Mouse (Mus musculus): ENCODE measurements around the gene Zbtb18. TPM values are rescaled to one million over a fixed set of nuclear protein-coding genes. Genes with fewer than 3 reads are reported as not detected.

The Zbtb18 gene
- polyA plus RNA-seq, 1 experiment from 2014 or later: 1.6 TPM

- no peak overlapping the region for H3K4me2 ChIP-seq
- H3K4me3 ChIP-seq: no peak overlapping the region
- H3K4me1 ChIP-seq (replicated peaks): peaks cover 5% of the 10 kb centered on the region; the same call in 1 of the 2 replicates
- 68% methylated on average over 7 of the region's 7 CpGs for WGBS
- no peaks in the 10 kb centered on the region for H3K36me3 ChIP-seq
- no peak overlapping the region for H3K9ac ChIP-seq
- no peaks in the 10 kb centered on the region for H3K9me3 ChIP-seq (replicated peaks)
- no peak overlapping the region for H3K27ac ChIP-seq (ENCODE audit: poor library complexity, severe bottlenecking)
- ATAC-seq (ENCODE audit: insufficient number of reproducible peaks, low FRiP score): no peak
- H3K27me3 ChIP-seq (replicated peaks): no peaks in the 10 kb centered on the region
Measured at GRCm38 (mm10) chr1:177484280-177484679, 42.1 kb downstream of the Zbtb18 start.

- H3K27ac ChIP-seq (ENCODE audit: poor library complexity, severe bottlenecking): no peak overlapping the region
- H3K4me1 ChIP-seq (replicated peaks): 0 out of 2 replicates have a peak, but pooled peaks cover 1% of the 10 kb centered on the region
- H3K9ac ChIP-seq: no peak overlapping the region
- no peaks in the 10 kb centered on the region for H3K27me3 ChIP-seq (replicated peaks)
- no peaks in the 10 kb centered on the region for H3K36me3 ChIP-seq
- 57% methylated on average over 7 of the region's 7 CpGs for WGBS
- no peak overlapping the region for H3K4me2 ChIP-seq
- H3K4me3 ChIP-seq: no peak overlapping the region
- no peaks in the 10 kb centered on the region for H3K9me3 ChIP-seq (replicated peaks)
- ATAC-seq (ENCODE audit: insufficient number of reproducible peaks, low FRiP score): no peak
Measured at GRCm38 (mm10) chr1:177484680-177485079, 42.5 kb downstream of the Zbtb18 start.

- no peaks in the 10 kb centered on the region for H3K36me3 ChIP-seq
- 0 out of 2 replicates have a peak, but pooled peaks cover 3% of the 10 kb centered on the region for H3K4me1 ChIP-seq (replicated peaks)
- no peak for ATAC-seq (ENCODE audit: insufficient number of reproducible peaks, low FRiP score)
- no peaks in the 10 kb centered on the region for H3K27me3 ChIP-seq (replicated peaks)
- H3K9ac ChIP-seq: no peak overlapping the region
- no peak overlapping the region for H3K4me2 ChIP-seq
- H3K27ac ChIP-seq (ENCODE audit: poor library complexity, severe bottlenecking): no peak overlapping the region
- H3K9me3 ChIP-seq (replicated peaks): no peaks in the 10 kb centered on the region
- 55% methylated on average over 7 of the region's 7 CpGs for WGBS
- H3K4me3 ChIP-seq: no peak overlapping the region
Measured at GRCm38 (mm10) chr1:177489844-177490243, 47.7 kb downstream of the Zbtb18 start.

- H3K27ac ChIP-seq (ENCODE audit: poor library complexity, severe bottlenecking): no peak overlapping the region
- no peak overlapping the region for H3K9ac ChIP-seq
- no peak overlapping the region for H3K4me3 ChIP-seq
- no peak overlapping the region for H3K4me2 ChIP-seq
- no peaks in the 10 kb centered on the region for H3K9me3 ChIP-seq (replicated peaks)
- WGBS: 59% methylated on average over 4 of the region's 4 CpGs
- no peaks in the 10 kb centered on the region for H3K27me3 ChIP-seq (replicated peaks)
- H3K36me3 ChIP-seq: no peaks in the 10 kb centered on the region
- H3K4me1 ChIP-seq (replicated peaks): 0 out of 2 replicates have a peak, but pooled peaks cover 3% of the 10 kb centered on the region
- ATAC-seq (ENCODE audit: insufficient number of reproducible peaks, low FRiP score): no peak
Measured at GRCm38 (mm10) chr1:177490808-177491207, 48.7 kb downstream of the Zbtb18 start.

GRCm38 (mm10) chr1:177491280-177491679 is 49.1 kb downstream of the Zbtb18 start:
- Histone ChIP-seq H3K4me2 (no peak overlapping the region), H3K9me3 (replicated peaks) (no peaks in the 10 kb centered on the region), H3K36me3 (no peaks in the 10 kb centered on the region), H3K27ac (ENCODE audit: poor library complexity, severe bottlenecking) (no peak overlapping the region), H3K27me3 (replicated peaks) (no peaks in the 10 kb centered on the region), H3K4me1 (replicated peaks) (0 out of 2 replicates have a peak, but pooled peaks cover 3% of the 10 kb centered on the region), H3K9ac (no peak overlapping the region), H3K4me3 (no peak overlapping the region)
- ATAC-seq (ENCODE audit: insufficient number of reproducible peaks, low FRiP score): no peak
- WGBS: 51% methylated on average over 8 of the region's 8 CpGs

GRCm38 (mm10) chr1:177494306-177494705 is 52.2 kb downstream of the Zbtb18 start:
- H3K4me1 ChIP-seq (replicated peaks): 0 out of 2 replicates have a peak, but pooled peaks cover 3% of the 10 kb centered on the region
- H3K27me3 ChIP-seq (replicated peaks): no peaks in the 10 kb centered on the region
- no peak overlapping the region for H3K9ac ChIP-seq
- H3K9me3 ChIP-seq (replicated peaks): no peaks in the 10 kb centered on the region
- no peaks in the 10 kb centered on the region for H3K36me3 ChIP-seq
- H3K4me3 ChIP-seq: no peak overlapping the region
- no peak overlapping the region for H3K4me2 ChIP-seq
- H3K27ac ChIP-seq (ENCODE audit: poor library complexity, severe bottlenecking): no peak overlapping the region
- no peak for ATAC-seq (ENCODE audit: insufficient number of reproducible peaks, low FRiP score)
- WGBS: 83% methylated on average over 8 of the region's 8 CpGs

- 61% methylated on average over 9 of the region's 9 CpGs for WGBS
- H3K36me3 ChIP-seq: no peaks in the 10 kb centered on the region
- H3K4me1 ChIP-seq (replicated peaks): 0 out of 2 replicates have a peak, but pooled peaks cover 3% of the 10 kb centered on the region
- H3K4me3 ChIP-seq: no peak overlapping the region
- H3K27ac ChIP-seq (ENCODE audit: poor library complexity, severe bottlenecking): no peak overlapping the region
- H3K4me2 ChIP-seq: no peak overlapping the region
- no peak overlapping the region for H3K9ac ChIP-seq
- no peaks in the 10 kb centered on the region for H3K9me3 ChIP-seq (replicated peaks)
- no peak for ATAC-seq (ENCODE audit: insufficient number of reproducible peaks, low FRiP score)
- H3K27me3 ChIP-seq (replicated peaks): no peaks in the 10 kb centered on the region
Measured at GRCm38 (mm10) chr1:177494913-177495542, 52.9 kb downstream of the Zbtb18 start.

Other genes with a start within 250 kb of the Zbtb18 start
- gene Akt3, start 184.1 kb upstream of the Zbtb18 start, polyA plus RNA-seq (2016; fragmentation: Nextera tagmentation; extraction: Ambion mirVana): 7.9 and 8.1 TPM in 2 replicates